Mouse (Mus musculus): ENCODE results near the gene Mdfi. TPM values are rescaled to one million over a fixed set of nuclear protein-coding genes. Genes with fewer than 3 reads are reported as not detected.

The Mdfi gene
- polyA plus RNA-seq, 1 experiment, result 2.1 TPM

DNA sequence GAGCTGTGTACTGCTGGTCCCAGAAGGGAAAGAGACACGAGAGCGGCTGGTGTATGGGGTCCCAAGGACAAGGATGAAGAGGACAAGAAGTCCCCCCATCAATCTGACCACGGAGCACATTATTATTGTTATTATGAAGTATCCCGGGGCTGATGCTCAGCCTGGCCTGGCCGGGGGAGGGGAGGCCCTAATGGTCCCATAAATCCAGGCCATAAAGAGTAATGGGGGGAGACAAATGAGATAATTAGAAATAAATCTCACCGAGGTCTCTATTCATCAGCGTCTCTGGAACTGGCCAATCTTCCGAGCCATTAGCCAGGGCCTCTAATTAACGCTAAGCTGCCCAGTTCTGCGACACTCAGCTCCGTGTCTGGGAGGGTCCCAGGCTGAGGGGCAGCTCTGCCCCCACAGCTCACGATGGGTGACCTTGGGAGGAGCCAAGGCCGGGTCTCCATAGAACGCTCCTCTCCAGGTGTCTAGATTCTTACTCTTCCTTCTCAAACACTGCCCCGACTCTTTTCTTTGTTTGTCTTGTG, 23.2 kb downstream of the Mdfi start:
- no peak overlapping the region for H3K4me3 ChIP-seq (ENCODE audit: insufficient read depth, low read length)
- TF ChIP-seq POLR2A (IDR thresholded peaks at IDR 0.05; ENCODE audit: extremely low read depth, insufficient read depth, low read length), result no peak
- no peak for TF ChIP-seq CTCF (IDR thresholded peaks at IDR 0.05; ENCODE audit: extremely low read depth, insufficient read depth, low read length)
- no peaks in the 10 kb centered on the region for H3K4me1 ChIP-seq (ENCODE audit: control insufficient read depth, insufficient read depth, low read length)
- H3K27ac ChIP-seq (ENCODE audit: insufficient read depth, low read length), result no peak overlapping the region

GRCm38 (mm10) chr17:47806230-47806629, 28.3 kb downstream of the Mdfi start:
- no peak for TF ChIP-seq POLR2A (IDR thresholded peaks at IDR 0.05; ENCODE audit: extremely low read depth, insufficient read depth, low read length)
- no peak for TF ChIP-seq CTCF (IDR thresholded peaks at IDR 0.05; ENCODE audit: extremely low read depth, insufficient read depth, low read length)

DNA sequence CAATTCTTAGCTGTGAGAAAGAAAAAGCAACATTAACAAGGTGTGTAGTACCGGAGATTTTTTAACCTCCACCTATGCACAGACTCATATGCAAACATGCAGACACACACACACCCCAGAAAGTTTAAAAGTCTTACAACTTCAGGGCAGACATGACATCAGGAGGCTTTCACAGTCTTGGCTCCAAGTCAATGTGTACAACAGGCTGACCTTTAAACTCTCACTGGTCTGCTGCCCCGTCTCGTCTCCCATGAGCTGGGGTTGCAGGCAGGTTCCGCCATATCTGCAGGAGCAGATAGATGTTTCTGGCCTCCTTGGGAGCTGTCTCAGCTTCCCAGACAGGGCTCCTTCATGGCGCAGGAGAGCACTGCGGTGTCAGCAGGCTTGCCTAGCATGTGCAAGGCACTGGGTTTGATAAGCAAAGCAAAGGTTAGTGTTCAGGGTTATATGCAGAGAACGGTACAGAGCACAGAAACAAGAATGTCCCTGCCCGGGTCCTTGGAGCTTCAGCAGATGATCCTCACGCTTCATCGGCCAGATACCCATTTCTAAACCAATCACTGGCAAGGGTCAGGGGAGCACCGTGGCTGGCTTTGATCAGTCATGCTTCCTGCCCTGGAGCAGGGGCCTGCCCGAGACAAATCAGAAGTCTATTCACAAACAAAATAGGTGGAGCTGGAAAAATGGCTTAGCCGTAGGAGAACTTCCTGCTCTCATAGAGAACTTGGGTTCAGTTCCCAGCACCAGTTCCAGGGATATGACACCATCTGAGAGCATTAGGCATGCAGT, 29.2 kb downstream of the Mdfi start:
- H3K4me1 ChIP-seq (ENCODE audit: control insufficient read depth, insufficient read depth, low read length), result no peaks in the 10 kb centered on the region
- TF ChIP-seq CTCF (IDR thresholded peaks at IDR 0.05; ENCODE audit: extremely low read depth, insufficient read depth, low read length), result no peak
- TF ChIP-seq POLR2A (IDR thresholded peaks at IDR 0.05; ENCODE audit: extremely low read depth, insufficient read depth, low read length), result no peak
- no peak overlapping the region for H3K4me3 ChIP-seq (ENCODE audit: insufficient read depth, low read length)
- no peak overlapping the region for H3K27ac ChIP-seq (ENCODE audit: insufficient read depth, low read length)

More at GRCm38 (mm10) chr17:47806230-47806629, 28.3 kb downstream of the Mdfi start:
- Histone ChIP-seq H3K27ac (ENCODE audit: insufficient read depth, low read length) (no peak overlapping the region), H3K4me1 (ENCODE audit: control insufficient read depth, insufficient read depth, low read length) (no peaks in the 10 kb centered on the region), H3K4me3 (ENCODE audit: insufficient read depth, low read length) (no peak overlapping the region)

- Histone ChIP-seq H3K4me1 (ENCODE audit: control insufficient read depth, insufficient read depth, low read length) (no peaks in the 10 kb centered on the region), H3K27ac (ENCODE audit: insufficient read depth, low read length) (no peak overlapping the region), H3K4me3 (ENCODE audit: insufficient read depth, low read length) (no peak overlapping the region)
- no peak for TF ChIP-seq POLR2A (IDR thresholded peaks at IDR 0.05; ENCODE audit: extremely low read depth, insufficient read depth, low read length)
Observed at GRCm38 (mm10) chr17:47803662-47804061, 30.8 kb downstream of the Mdfi start.

GRCm38 (mm10) chr17:47802806-47803205, 31.7 kb downstream of the Mdfi start:
- no peak overlapping the region for H3K27ac ChIP-seq (ENCODE audit: insufficient read depth, low read length)
- H3K4me1 ChIP-seq (ENCODE audit: control insufficient read depth, insufficient read depth, low read length), result no peaks in the 10 kb centered on the region
- H3K4me3 ChIP-seq (ENCODE audit: insufficient read depth, low read length), result no peak overlapping the region
- no peak for TF ChIP-seq POLR2A (IDR thresholded peaks at IDR 0.05; ENCODE audit: extremely low read depth, insufficient read depth, low read length)
- no peak for TF ChIP-seq CTCF (IDR thresholded peaks at IDR 0.05; ENCODE audit: extremely low read depth, insufficient read depth, low read length)

- no peak overlapping the region for H3K4me3 ChIP-seq (ENCODE audit: insufficient read depth, low read length)
- H3K27ac ChIP-seq (ENCODE audit: insufficient read depth, low read length), result no peak overlapping the region
- H3K4me1 ChIP-seq (ENCODE audit: control insufficient read depth, insufficient read depth, low read length), result no peaks in the 10 kb centered on the region
- TF ChIP-seq POLR2A (IDR thresholded peaks at IDR 0.05; ENCODE audit: extremely low read depth, insufficient read depth, low read length) (no peak), CTCF (IDR thresholded peaks at IDR 0.05; ENCODE audit: extremely low read depth, insufficient read depth, low read length) (no peak)
Observed at GRCm38 (mm10) chr17:47797383-47797782, 37.1 kb downstream of the Mdfi start.

- TF ChIP-seq CTCF (IDR thresholded peaks at IDR 0.05; ENCODE audit: extremely low read depth, insufficient read depth, low read length) (no peak), POLR2A (IDR thresholded peaks at IDR 0.05; ENCODE audit: extremely low read depth, insufficient read depth, low read length) (no peak)
- Histone ChIP-seq H3K4me3 (ENCODE audit: insufficient read depth, low read length) (no peak overlapping the region), H3K4me1 (ENCODE audit: control insufficient read depth, insufficient read depth, low read length) (no peaks in the 10 kb centered on the region), H3K27ac (ENCODE audit: insufficient read depth, low read length) (no peak overlapping the region)
Observed at GRCm38 (mm10) chr17:47796968-47797367, 37.5 kb downstream of the Mdfi start.

GRCm38 (mm10) chr17:47796156-47796816, 38.2 kb downstream of the Mdfi start:
- no peak overlapping the region for H3K27ac ChIP-seq (ENCODE audit: insufficient read depth, low read length)
- no peak overlapping the region for H3K4me3 ChIP-seq (ENCODE audit: insufficient read depth, low read length)
- no peaks in the 10 kb centered on the region for H3K4me1 ChIP-seq (ENCODE audit: control insufficient read depth, insufficient read depth, low read length)
- TF ChIP-seq CTCF (IDR thresholded peaks at IDR 0.05; ENCODE audit: extremely low read depth, insufficient read depth, low read length), result no peak
- no peak for TF ChIP-seq POLR2A (IDR thresholded peaks at IDR 0.05; ENCODE audit: extremely low read depth, insufficient read depth, low read length)

GRCm38 (mm10) chr17:47795446-47795845, 39.0 kb downstream of the Mdfi start:
- H3K4me1 ChIP-seq (ENCODE audit: control insufficient read depth, insufficient read depth, low read length), result no peaks in the 10 kb centered on the region
- TF ChIP-seq CTCF (IDR thresholded peaks at IDR 0.05; ENCODE audit: extremely low read depth, insufficient read depth, low read length), result peak; percentile 61
- no peak for TF ChIP-seq POLR2A (IDR thresholded peaks at IDR 0.05; ENCODE audit: extremely low read depth, insufficient read depth, low read length)
- no peak overlapping the region for H3K4me3 ChIP-seq (ENCODE audit: insufficient read depth, low read length)
- H3K27ac ChIP-seq (ENCODE audit: insufficient read depth, low read length), result no peak overlapping the region

DNA sequence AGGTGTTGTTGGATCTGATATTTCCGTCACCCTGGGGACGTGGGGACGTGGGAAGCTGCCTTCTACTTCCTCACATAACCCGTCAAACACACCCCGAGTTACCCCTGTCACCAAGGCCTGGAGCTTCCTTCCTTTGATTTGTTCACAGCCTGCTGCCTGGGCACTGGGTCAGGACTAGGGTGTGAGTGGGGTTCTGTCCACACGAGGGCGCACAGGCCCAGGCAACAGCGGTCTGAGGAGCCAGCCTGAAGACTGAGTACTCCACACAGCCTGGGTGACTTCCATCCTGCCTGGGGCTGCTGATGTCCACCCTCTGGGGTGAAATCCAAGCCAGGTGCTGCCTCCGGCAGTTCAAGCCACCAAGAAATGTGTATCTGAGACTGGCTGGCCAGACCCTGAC, 41.1 kb downstream of the Mdfi start:
- H3K4me1 ChIP-seq (ENCODE audit: control insufficient read depth, insufficient read depth, low read length), result no peaks in the 10 kb centered on the region
- no peak for TF ChIP-seq POLR2A (IDR thresholded peaks at IDR 0.05; ENCODE audit: extremely low read depth, insufficient read depth, low read length)
- peak; percentile 83 for TF ChIP-seq CTCF (IDR thresholded peaks at IDR 0.05; ENCODE audit: extremely low read depth, insufficient read depth, low read length)
- no peak overlapping the region for H3K4me3 ChIP-seq (ENCODE audit: insufficient read depth, low read length)
- no peak overlapping the region for H3K27ac ChIP-seq (ENCODE audit: insufficient read depth, low read length)

Measured in cortical plate, adult 2 months (tissue).